Mouse (Mus musculus) small intestine, adult 2 months (tissue): Measurements from ENCODE around the gene Kcnq5.

Experiments used
- CTCF ChIP-seq: fragments of 200-500 bp; IDR thresholded peaks from 2 replicates; pipeline ENCODE4 v1.5.1; 2012; ENCODE audit warnings: low read depth, mild to moderate bottlenecking, control low read depth, inconsistent platforms, low read length, moderate library complexity, mixed read lengths; ENCODE audit not compliant: insufficient replicate concordance, insufficient read length; ENCODE audit errors: extremely low read depth
- POLR2A ChIP-seq: fragments of 200-500 bp; IDR thresholded peaks from 2 replicates; pipeline ENCODE4 v1.6.1; 2012; ENCODE audit warnings: low read depth, mild to moderate bottlenecking, control low read depth, inconsistent platforms, low read length, moderate library complexity

GRCm38 (mm10) chr1:21349341-21349740, 612.4 kb downstream of the Kcnq5 start, which contains the start of gene Khdc1a:
- no peak for TF ChIP-seq CTCF
- TF ChIP-seq POLR2A, result no peak
